Mouse (Mus musculus) heart, adult 8-10 months (tissue): ENCODE measurements around the gene Fads6. TPM values are rescaled to one million over a fixed set of nuclear protein-coding genes. Genes with fewer than 3 reads are reported as not detected.

Source experiments
- DNase-seq: peaks from one replicate; pipeline ENCODE4 v3.0.0; 2022; ENCODE audit warnings: low spot score
- total RNA-seq, 4 experiments: library from RNA; stranded (reverse); gene quantifications; 2 replicates each; pipeline ENCODE4 v1.2.4; 2022

Gene Fads6
- total RNA-seq, 4 experiments from 2014 or later, result 2.0 to 3.5 (median 2.3) TPM

DNA sequence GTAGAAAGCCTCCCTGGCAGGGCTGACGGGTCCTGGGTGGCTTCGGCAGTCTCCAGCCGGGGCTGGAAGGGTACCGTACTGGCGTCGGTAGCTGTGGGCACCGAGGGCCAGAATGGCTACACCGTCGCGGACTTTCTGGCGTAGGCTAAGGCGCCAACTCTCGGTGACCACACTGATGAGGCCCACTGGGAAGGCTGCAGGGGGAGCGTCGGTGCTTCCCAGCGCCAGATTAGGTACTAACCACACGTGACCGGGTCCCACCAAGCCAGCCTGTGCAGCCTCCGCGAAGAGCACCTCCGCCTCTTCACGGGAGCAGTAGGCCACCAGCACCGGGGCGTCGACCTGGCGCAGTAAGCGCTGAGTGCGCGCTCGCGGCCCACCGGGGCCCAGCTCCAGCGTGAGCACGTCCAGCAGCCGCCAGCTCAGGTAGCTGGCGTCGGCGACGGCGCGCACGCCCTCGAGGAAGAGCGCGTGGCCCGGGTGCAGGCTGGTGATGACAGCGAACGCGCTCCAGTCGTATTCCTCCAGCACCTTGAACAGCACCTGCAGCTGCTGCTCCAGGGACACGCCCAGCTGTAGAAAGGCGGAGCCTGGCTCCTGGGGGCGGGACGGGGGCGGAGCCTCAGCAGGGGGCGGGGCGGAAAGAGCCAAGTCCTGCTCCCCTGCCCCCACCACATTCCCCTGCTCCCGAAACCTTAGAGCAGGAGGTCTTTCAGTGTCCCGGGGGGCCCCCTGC is 39.5 kb downstream of the Fads6 start:
- no peak for DNase-seq

DNA sequence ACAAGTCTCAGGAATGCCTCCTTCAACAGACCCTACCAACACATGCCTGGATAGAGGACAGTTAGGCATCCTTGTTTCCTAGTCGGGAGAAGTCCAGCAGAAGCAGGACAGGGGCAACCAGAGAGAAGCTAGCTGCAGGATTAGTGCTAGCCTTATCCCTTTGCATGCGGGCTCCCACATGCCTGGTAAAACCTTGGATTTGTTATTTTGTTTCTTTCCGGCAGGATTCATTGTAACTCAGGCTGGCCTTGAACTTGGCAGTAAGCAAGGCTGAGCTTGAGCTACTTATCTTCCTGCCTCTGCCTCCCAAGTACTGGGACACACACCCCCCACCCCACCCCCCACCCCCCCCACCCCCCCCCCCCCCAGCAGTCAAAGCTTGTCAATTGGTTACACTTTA is 46.2 kb downstream of the Fads6 start:
- no peak for DNase-seq

DNA sequence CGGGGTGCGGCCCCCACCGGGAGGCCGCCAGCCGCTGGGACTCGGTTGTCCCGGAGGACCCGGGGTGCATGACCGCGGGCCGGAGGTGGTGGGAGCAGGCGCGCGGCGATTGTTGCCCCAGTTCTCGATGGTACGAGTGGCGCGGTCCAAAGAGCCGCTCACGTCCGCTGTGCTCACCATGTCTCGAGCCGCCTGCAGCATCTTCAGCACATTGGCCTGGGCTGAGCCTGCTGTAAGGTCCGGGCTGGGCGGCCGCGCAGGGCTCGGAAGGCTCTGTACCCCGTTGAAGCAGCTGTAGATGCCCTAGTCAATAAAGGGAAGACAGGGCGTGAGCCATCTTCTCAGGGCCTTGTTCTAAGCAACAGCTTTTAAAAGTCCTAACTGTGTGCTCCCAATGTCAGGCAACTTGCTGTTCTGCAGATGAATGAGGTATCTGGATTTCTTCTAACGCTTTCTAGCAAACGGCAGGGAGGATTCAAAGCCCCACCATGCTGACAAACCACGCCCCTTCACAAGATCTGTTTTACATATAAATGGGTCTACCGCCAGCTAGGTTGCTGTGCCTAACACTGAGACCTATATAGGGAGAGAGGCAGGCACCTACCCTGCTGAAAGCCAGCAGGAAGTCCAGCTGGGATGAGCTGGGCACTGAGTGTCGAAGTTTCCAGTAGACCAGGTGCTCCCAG is 46.9 kb downstream of the Fads6 start:
- no peak for DNase-seq

DNA sequence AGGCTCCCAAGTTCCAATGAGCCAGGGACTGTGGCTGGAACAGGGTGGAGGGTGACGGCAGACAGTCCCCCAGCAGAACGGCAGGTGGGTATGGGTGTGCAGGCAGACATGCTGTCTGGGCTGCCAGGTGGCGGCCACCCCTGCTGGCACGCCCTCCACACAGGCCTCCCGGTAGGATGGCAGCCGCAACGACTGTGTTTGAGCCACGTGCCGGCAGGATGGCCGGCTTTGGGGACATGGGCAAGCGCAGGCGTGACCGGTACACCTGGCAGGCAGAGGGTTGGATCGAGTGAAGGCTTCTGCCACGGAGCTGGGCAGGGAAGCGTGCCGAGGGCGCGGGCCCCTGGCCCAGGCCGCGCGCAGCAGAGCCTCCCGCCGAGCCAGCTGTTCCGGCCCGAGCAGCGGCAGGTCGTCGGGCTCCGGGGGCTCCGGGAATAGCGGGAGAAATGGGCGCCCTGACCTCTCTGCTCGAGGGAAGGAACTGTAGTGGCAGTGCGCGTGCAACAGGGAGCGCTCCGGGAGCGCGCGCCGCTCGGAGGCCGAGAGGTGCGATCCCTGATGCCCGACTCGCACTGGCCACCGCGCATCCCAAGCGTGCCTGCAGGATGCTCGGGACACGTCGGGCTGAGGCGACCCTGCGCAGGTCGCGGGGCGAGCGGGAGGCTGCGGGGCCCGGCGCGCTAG is 47.6 kb downstream of the Fads6 start:
- no peak for DNase-seq

GRCm38 (mm10) chr11:115247945-115248344 is 49.5 kb downstream of the Fads6 start:
- no peak for DNase-seq

DNA sequence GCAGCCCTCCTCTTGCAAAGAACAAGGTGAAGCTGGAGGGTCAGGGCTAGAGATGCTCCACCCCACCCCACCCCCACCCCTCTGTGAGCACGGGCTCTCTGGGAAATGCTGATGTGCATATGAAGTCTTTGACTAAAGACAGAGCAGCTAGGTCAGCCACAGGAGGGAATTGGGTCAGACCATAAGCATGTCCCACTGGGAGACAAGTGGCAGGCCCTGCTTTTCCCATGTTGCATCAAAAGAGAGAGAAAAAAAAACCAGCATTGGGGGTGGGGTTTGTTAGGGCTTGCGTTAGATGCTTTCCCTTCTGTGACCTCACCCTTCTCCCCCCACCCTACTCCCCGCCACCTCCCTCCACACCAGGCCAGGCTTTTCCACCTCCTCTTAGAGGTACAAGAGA is 50.2 kb downstream of the Fads6 start:
- DNase-seq, result no peak

DNA sequence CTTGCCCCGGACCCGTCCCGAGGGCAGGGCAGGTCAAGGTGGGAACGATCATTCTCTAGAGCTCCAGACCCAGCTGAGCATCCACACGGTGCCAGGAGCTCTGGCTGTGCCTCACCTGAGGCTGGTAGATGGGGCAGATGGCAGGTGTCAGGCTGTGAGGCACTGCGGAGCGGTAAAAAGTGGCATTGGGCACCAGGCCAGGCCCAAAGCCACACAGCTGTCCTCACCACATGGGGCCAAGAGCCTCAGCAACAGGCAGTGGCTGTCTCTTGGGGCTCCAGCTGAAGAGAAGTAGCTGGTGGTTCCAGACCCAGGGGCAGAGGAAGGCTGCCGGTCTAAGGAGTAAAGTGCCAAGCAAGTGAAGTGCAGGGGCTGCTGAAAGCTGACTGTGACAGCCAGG is 51.1 kb downstream of the Fads6 start:
- no peak for DNase-seq

DNA sequence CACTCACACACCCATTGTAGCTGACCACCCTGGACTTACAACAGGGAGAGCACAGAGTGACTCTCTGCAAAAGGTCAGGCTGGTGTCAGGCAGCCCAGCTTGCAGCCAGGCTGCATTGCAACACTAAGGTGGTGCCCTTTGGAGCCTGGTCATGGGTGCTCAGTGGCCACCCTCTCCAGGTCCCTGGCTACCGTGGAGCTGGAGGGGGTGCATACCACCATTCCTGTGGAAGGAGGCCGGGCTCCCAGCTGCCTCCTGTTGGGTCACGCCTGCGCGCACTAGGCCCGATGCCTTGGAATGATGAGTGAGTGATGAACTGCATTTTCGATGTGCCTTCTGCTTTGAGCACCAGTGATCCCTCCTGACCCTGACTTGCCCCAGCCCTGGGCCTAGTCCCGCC is 52.6 kb downstream of the Fads6 start:
- no peak for DNase-seq

DNA sequence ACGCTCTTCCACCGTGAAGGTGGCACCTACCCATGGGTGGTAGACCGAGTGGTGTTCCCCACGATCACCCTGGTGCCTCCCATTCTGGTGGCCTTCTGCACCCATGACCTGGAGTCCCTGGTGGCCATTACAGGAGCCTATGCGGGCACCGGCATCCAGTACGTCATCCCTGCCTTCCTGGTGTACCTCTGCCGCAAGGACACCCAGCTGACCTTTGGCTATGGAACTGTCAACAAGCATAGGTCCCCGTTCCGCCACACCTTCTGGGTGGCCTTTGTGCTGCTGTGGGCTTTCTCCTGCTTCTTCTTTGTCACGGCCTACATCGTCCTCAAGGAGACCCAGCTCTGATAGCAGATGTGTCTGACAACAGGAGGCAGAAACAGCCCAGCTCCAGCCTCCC is 53.7 kb downstream of the Fads6 start:
- no peak for DNase-seq

DNA sequence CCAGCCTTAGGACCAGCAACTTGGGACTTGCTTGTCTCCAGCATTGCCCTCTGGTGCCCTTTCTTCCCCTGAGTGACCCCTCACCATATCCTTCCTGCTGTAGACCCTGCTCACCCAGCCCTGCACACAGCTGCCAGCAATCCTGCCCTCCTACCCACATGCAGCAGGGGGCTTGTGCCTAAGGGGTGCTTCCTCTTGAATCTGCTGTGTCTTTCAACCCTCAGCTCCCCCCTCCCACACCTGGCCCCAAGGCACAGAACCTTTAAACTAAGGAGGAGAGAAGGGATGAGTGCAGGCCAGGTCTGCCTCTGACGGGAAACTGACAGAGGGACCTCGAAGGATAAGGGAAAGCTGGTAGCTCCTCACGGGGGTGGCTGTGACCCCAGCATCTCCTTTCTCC is 54.7 kb downstream of the Fads6 start:
- DNase-seq, result no peak

DNA sequence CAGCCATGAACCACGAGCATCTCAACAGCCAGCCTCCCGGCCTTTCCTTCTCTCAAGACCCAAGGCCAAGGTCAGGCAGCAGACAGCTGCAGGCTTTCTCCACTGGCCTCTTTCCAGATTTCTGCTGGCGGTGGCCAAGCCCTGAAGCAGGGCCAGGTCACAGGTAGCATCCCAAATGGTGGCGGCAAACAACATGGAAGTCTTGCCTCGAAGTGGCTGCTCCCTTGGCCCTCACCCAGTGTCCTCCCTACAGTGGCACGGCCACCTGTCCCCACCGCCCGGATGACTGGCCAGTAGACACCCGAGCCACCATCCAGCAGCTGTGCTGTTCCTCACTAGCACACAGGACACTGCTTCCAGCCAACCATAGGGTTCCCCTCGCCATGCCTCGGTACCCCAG is 56.1 kb downstream of the Fads6 start:
- no peak for DNase-seq

DNA sequence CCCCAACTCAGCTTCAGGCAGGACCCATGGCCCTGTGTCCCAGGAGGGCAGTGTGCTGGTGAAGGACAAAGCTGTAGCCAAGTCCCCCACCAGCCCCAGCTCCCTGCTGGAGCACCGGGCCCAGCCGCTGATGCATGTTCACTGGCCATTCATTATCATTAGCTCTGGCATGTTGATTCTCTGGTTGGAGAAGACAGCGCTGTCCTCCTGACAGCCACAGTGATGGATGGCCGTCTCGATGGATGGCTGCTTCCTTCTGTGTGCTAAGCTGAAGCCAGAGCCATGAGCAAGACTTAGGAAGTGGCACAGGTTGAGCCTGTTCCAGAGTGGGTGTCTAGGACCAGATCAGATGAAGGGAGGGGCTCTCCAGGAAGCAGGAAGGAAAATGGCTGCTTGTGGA is 60.9 kb downstream of the Fads6 start:
- DNase-seq, result no peak

DNA sequence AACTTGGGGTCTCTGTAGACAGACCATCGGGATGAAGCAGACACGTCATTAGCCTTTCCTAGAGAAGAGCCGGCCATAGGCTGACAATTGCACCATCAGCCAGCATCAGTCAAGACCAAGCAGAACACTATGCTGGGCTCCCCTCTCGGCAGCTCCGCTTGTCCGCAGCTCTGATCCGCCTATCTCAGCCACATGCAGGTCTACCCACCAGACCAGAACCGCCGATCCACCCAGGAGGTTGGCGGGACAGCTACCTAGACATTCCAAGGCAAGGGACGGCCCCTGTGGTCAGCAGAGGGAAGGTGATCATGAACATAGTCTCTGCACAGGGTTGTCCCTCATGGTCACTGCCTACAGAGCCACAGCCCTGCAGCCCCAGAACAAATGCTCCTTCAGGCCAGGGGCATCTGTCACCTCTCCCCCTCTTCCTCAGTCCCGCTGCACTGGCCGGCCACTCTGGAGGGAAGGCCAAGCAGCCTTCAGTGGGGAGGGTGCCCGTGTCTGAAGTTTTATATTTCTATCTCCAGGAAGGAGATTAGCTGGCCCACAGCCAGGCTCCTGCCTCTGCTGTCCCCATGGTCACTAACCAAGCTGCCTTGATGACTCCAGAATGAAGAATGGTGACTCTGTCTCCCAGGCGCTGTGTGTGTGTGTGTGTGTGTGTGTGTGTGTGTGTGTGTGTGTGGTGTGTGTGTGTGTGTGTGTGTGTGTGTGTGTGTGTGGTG is 63.0 kb downstream of the Fads6 start:
- no peak for DNase-seq

GRCm38 (mm10) chr11:115233526-115234290 is 63.8 kb downstream of the Fads6 start:
- DNase-seq, result no peak

- DNase-seq, result no peak
Measured at GRCm38 (mm10) chr11:115232889-115233288, 64.6 kb downstream of the Fads6 start.

DNA sequence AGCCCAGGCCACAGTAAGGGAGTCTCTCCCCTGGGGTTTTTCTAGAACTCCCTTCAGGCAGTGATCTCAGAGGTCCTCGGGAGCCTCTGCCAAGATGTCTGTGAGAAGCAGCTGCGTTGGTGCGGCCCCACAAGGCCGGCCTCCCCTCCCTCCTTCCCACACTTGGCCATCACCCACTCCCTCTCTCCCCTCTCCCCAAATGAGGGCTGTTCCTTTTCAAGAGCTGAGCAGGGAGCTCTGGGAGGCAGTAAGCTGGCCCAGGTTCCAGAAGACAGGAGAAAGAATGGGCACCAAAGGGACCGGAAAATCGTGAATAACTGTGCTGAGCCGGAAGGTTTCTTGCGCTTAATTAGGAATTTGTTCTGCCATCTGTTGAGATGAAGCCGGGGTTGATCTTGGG is 65.5 kb downstream of the Fads6 start:
- no peak for DNase-seq

- no peak for DNase-seq
Measured at GRCm38 (mm10) chr11:115231168-115231915, 66.1 kb downstream of the Fads6 start.
